Mouse (Mus musculus): ENCODE data around the gene Gm7347.
"Not testable (repeated sequence)": the region's sequence is repeated elsewhere in the genome, so short reads cannot be mapped to it uniquely, and the experiment has no call there.

Gene Gm7347

GRCm38 (mm10) chr5:26058481-26058880 is at the start of gene Gm7347:
TSS of gene Gm7347 (minus strand) at chr5:26058581.
- not testable (repeated sequence) for DNase-seq (ENCODE audit: extremely low spot score, low spot score)

- DNase-seq (ENCODE audit: extremely low spot score, low spot score), result not testable (repeated sequence)
These were observed 46.9 kb upstream of the Gm7347 start, which contains the start of gene 5031410I06Rik for GRCm38 (mm10) chr5:26105262-26105661. TSS of gene 5031410I06Rik (minus strand) at chr5:26105362.

GRCm38 (mm10) chr5:26089191-26089590 is 30.8 kb upstream of the Gm7347 start, which contains the start of gene Gm10471:
TSS of gene Gm10471 (minus strand) at chr5:26089291.
- not testable (repeated sequence) for DNase-seq (ENCODE audit: extremely low spot score, low spot score)

GRCm38 (mm10) chr5:26079023-26079422 is 20.6 kb upstream of the Gm7347 start:
- DNase-seq (ENCODE audit: extremely low spot score, low spot score), result not testable (repeated sequence)

- no peak for DNase-seq (ENCODE audit: extremely low spot score, low spot score)
These were observed 12.3 kb upstream of the Gm7347 start for GRCm38 (mm10) chr5:26070716-26071115.

- not testable (repeated sequence) for DNase-seq (ENCODE audit: extremely low spot score, low spot score)
These were observed 18.9 kb downstream of the Gm7347 start, which contains the start of gene Speer4a for GRCm38 (mm10) chr5:26039458-26039857. TSS of gene Speer4a (minus strand) at chr5:26039558.

GRCm38 (mm10) chr5:26022816-26023215 is 35.6 kb downstream of the Gm7347 start, which contains the start of gene Gm5862:
TSS of gene Gm5862 (minus strand) at chr5:26022916.
- DNase-seq (ENCODE audit: extremely low spot score, low spot score), result not testable (repeated sequence)

- not testable (repeated sequence) for DNase-seq (ENCODE audit: extremely low spot score, low spot score)
These were observed 50.7 kb downstream of the Gm7347 start for GRCm38 (mm10) chr5:26007697-26008096.

GRCm38 (mm10) chr5:26006937-26007695 is 51.3 kb downstream of the Gm7347 start:
- DNase-seq (ENCODE audit: extremely low spot score, low spot score), result peak; percentile 70

- DNase-seq (ENCODE audit: extremely low spot score, low spot score), result not testable (repeated sequence)
These were observed 53.7 kb downstream of the Gm7347 start, which contains the start of gene Gm1979 for GRCm38 (mm10) chr5:26004698-26005097. TSS of gene Gm1979 (minus strand) at chr5:26004798.

Measured in neural tube, embryonic 10.5 days (tissue).